20 mouse cellular contexts compared by ENCODE assay signal in genomic region chr11:109874651-109875524, GRCm38 (mm10). TPM values are rescaled to one million over a fixed set of nuclear protein-coding genes. Genes with fewer than 3 reads are reported as not detected.
DNase-seq lines count a peak whose midpoint lies in the region; ATAC-seq lines count a peak whose summit lies in the region.
"Had no signal": no experiment of that assay in that cellular context is flagged by ENCODE, and none has a peak within 500 bp of the region (broad histone marks: within the 10 kb centered on the region; RNA-seq: fewer than 3 reads in every experiment).

No protein-coding gene starts in this region.

- H3K36me3 ChIP-seq in midbrain, embryonic 11.5 days (ENCODE audit: control insufficient read depth, insufficient read depth, low read length), result no peaks in the 10 kb centered on the region
- H3K36me3 ChIP-seq in midbrain, embryonic 16.5 days (ENCODE audit: control insufficient read depth, insufficient read depth, low read length), result no peaks in the 10 kb centered on the region
- H3K36me3 ChIP-seq in limb, embryonic 15.5 days, result no peaks in the 10 kb centered on the region
- H3K36me3 ChIP-seq: G1E; hindbrain, embryonic 13.5 days; lung, embryonic 15.5 days; midbrain, embryonic 12.5 days had no signal

- no peaks in the 10 kb centered on the region for H3K27me3 ChIP-seq in midbrain, embryonic 11.5 days (ENCODE audit: control insufficient read depth, insufficient read depth, low read length)
- no peaks in the 10 kb centered on the region for H3K27me3 ChIP-seq in midbrain, embryonic 16.5 days (ENCODE audit: control insufficient read depth, insufficient read depth, low read depth, low read length)
- H3K27me3 ChIP-seq in limb, embryonic 15.5 days, result no peaks in the 10 kb centered on the region
- H3K27me3 ChIP-seq: hindbrain, embryonic 13.5 days; lung, embryonic 15.5 days had no signal

- no peaks in the 10 kb centered on the region for H3K9me3 ChIP-seq in midbrain, embryonic 11.5 days (ENCODE audit: control insufficient read depth, low read length)
- no peaks in the 10 kb centered on the region for H3K9me3 ChIP-seq in midbrain, embryonic 16.5 days (replicated peaks; ENCODE audit: control insufficient read depth, low read length, poor library complexity, severe bottlenecking)
- no peaks in the 10 kb centered on the region for H3K9me3 ChIP-seq in limb, embryonic 15.5 days
- H3K9me3 ChIP-seq: hindbrain, embryonic 13.5 days; lung, embryonic 15.5 days; midbrain, embryonic 12.5 days had no signal

- no peaks in the 10 kb centered on the region for H3K4me1 ChIP-seq in midbrain, embryonic 11.5 days (ENCODE audit: control insufficient read depth, insufficient read depth, low read length)
- H3K4me1 ChIP-seq in midbrain, embryonic 16.5 days (ENCODE audit: control insufficient read depth, insufficient read depth, low read length), result no peaks in the 10 kb centered on the region
- 0 out of 2 replicates have a peak, but pooled peaks cover 2% of the 10 kb centered on the region for H3K4me1 ChIP-seq in limb, embryonic 15.5 days
- H3K4me1 ChIP-seq: lung, embryonic 15.5 days; midbrain, embryonic 12.5 days had no signal

- no peak overlapping the region for H3K9ac ChIP-seq in midbrain, embryonic 11.5 days (ENCODE audit: low read length)
- H3K9ac ChIP-seq in midbrain, embryonic 16.5 days (ENCODE audit: low read depth, low read length), result no peak overlapping the region
- no peak overlapping the region for H3K9ac ChIP-seq in limb, embryonic 15.5 days
- H3K9ac ChIP-seq: hindbrain, embryonic 13.5 days; lung, embryonic 15.5 days; midbrain, embryonic 12.5 days had no signal

- H3K27ac ChIP-seq in midbrain, embryonic 11.5 days (ENCODE audit: low read depth, low read length), result no peak overlapping the region
- no peak overlapping the region for H3K27ac ChIP-seq in midbrain, embryonic 16.5 days (ENCODE audit: low read length)
- H3K27ac ChIP-seq in limb, embryonic 15.5 days, result peak overlapping the region; percentile 6; the same call in 1 of the 2 replicates
- H3K27ac ChIP-seq: hindbrain, embryonic 13.5 days; lung, embryonic 15.5 days; midbrain, embryonic 12.5 days had no signal

- H3K4me2 ChIP-seq in midbrain, embryonic 11.5 days, result no peak overlapping the region
- H3K4me2 ChIP-seq in midbrain, embryonic 16.5 days (ENCODE audit: low read length), result no peak overlapping the region
- H3K4me2 ChIP-seq in limb, embryonic 15.5 days, result no peak overlapping the region
- H3K4me2 ChIP-seq: hindbrain, embryonic 13.5 days; lung, embryonic 15.5 days; midbrain, embryonic 12.5 days had no signal

- no peak for ATAC-seq in midbrain, embryonic 11.5 days (ENCODE audit: low FRiP score)
- no peak for ATAC-seq in midbrain, embryonic 16.5 days
- ATAC-seq in limb, embryonic 15.5 days (ENCODE audit: insufficient number of reproducible peaks, low FRiP score, low TSS enrichment, low read depth), result no peak
- ATAC-seq in monocyte, adult 5-6 weeks (replicated peaks; ENCODE audit: insufficient number of reproducible peaks, low FRiP score, low TSS enrichment, poor library complexity, severe bottlenecking), result no peak
- ATAC-seq: activated CD4-positive, CD25-positive, alpha-beta regulatory T cell, adult 4 months had no signal

- no peak overlapping the region for H3K4me3 ChIP-seq in midbrain, embryonic 11.5 days (ENCODE audit: low read depth, low read length)
- no peak overlapping the region for H3K4me3 ChIP-seq in midbrain, embryonic 16.5 days (ENCODE audit: low read depth, low read length)
- no peak overlapping the region for H3K4me3 ChIP-seq in limb, embryonic 15.5 days
- H3K4me3 ChIP-seq: hindbrain, embryonic 13.5 days; lung, embryonic 15.5 days; midbrain, embryonic 12.5 days had no signal

- peak; percentile 48 for DNase-seq in gastrocnemius, postnatal 25 days
- no peak for DNase-seq in gastrocnemius, postnatal 10 days
- DNase-seq in midbrain, embryonic 11.5 days (ENCODE audit: low spot score, missing footprints), result peak; percentile 68
- DNase-seq in right cerebral cortex, postnatal 25 days, result no peak
- DNase-seq in cerebellum, adult 11-12 months, result no peak
- DNase-seq: cerebellum, adult 2 months; embryo, embryonic 11 days; layer of hippocampus, adult 9-11 months; retina, postnatal 1 day had no signal

- 86% methylated on average over 11 of the region's 11 CpGs for WGBS in midbrain, embryonic 11.5 days
- WGBS in midbrain, embryonic 16.5 days, result 91% methylated on average over 11 of the region's 11 CpGs
- 86% methylated on average over 11 of the region's 11 CpGs for WGBS in limb, embryonic 15.5 days

RNA-seq across cellular contexts. Expression of gene 1700012B07Rik, which starts 47.0 kb away (rescaled TPM):
- total RNA-seq in gastrocnemius, postnatal 25 days (2021), result not detected
- total RNA-seq in gastrocnemius, postnatal 10 days (2021), result not detected
- not detected in 2 replicates for polyA plus RNA-seq in midbrain, embryonic 11.5 days (2014; fragmentation: Nextera tagmentation; extraction: Ambion mirVana)
- not detected in 2 replicates for polyA plus RNA-seq in midbrain, embryonic 16.5 days (2015; fragmentation: Nextera tagmentation; extraction: Ambion mirVana)
- not detected in 2 replicates for polyA plus RNA-seq in limb, embryonic 15.5 days (2015; fragmentation: Nextera tagmentation; extraction: Ambion mirVana)
- not detected in 3 replicates for total RNA-seq in monocyte, adult 5-6 weeks (2017)
- total RNA-seq: left cerebral cortex, postnatal 14 days had no signal
- polyA plus RNA-seq: cerebellum, adult 2 months; G1E; hindbrain, embryonic 13.5 days; kidney, embryonic 16.5 days; lung, embryonic 15.5 days; midbrain, embryonic 12.5 days; neural tube, embryonic 14.5 days had no signal

Comparison
In these comparisons a context has a peak if more than half of its experiments do, and no peak if none do; other contexts are left out.
1. DNase-seq: peak in gastrocnemius, postnatal 25 days (single experiment) and midbrain, embryonic 11.5 days (single experiment); none in gastrocnemius, postnatal 10 days (single experiment), right cerebral cortex, postnatal 25 days (single experiment) and cerebellum, adult 11-12 months (single experiment).